Mouse (Mus musculus): ENCODE data around the gene Adh7.
A peak's percentile ranks its signal among the peaks of the same experiment; 100 is the strongest.

Gene Adh7

GRCm38 (mm10) chr3:138254205-138254604, 36.6 kb downstream of the Adh7 start:
- no peak for DNase-seq (ENCODE audit: low spot score)

DNA sequence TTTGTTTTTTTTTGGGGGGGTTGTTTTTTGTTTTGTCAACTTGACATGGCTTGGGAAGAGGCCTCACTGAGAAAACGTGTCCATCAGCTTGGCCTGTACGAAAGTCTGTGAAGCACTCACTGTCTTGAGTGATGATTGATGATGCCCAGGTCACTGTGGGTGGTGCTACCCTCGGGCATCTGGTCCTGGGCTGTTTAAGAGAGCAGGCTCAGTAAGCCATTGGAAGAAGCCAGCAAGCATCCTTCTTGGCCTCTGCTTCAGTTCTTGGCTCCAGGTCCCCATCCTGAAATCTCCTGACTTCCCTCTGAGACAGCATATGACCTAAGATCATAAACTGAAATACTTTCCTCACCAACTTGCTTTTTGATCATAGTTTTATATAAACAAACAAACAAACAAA, 37.8 kb downstream of the Adh7 start:
- DNase-seq (ENCODE audit: low spot score) = no peak

DNA sequence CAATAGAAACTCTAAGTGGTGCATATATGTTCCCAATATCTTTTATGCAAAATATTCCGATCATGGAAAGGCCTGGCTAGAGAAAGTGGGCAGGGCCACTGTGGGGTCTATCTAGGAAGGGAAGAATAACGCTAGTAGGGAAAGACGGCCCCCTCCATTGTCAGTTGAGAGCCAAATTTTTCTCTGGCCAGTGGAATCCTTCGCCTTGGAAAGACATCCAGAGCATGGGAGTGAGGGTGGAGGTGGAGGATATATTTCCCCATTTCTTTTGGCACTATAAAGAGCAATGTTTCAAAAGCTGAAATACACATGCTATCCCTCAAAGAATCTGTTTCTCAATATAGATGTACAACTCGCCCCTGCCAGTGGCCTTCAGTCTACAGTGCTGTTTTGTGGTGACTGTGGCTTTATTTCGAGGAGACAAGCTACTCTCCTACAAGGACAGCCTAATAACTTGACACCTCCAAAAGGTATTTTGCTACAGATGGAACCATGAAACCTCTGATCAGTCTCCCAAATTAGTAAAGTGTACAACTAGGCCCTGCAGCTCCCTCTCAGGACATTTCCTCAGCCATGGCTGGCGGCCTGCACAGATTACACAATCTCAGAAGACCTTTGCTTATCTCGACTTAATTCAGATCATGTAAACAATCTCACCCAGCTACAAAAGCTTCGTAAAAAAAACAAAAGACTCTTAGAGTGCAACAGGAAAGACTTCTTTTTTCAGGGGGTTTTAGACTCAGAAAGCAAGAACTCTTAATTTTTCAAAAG, 38.4 kb downstream of the Adh7 start:
- DNase-seq (ENCODE audit: low spot score) = no peak

- no peak for DNase-seq (ENCODE audit: low spot score)
These were observed 43.4 kb downstream of the Adh7 start, which contains the start of gene Adh1 for GRCm38 (mm10) chr3:138260721-138261669. TSS of gene Adh1 (plus strand) at chr3:138260991.

DNA sequence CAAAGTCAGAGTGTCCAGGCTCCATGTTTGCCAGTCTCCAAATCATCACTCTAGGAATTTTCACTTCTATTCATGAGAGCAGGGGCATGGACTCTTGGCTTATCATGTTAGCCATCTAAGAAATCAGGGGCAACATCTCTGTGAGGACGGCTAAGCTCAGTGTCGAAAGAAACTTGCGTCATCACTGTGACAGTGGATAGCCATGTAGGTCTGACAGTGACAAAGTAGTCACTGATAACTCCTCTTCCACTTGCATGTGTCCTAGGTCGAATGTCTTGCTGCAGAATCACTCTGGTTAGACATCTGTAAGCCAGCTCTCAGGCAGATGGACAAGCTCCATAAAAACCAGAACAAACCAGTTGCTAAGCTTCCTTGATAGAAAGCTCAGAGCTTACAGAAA, 45.0 kb downstream of the Adh7 start:
- no peak for DNase-seq (ENCODE audit: low spot score)

DNA sequence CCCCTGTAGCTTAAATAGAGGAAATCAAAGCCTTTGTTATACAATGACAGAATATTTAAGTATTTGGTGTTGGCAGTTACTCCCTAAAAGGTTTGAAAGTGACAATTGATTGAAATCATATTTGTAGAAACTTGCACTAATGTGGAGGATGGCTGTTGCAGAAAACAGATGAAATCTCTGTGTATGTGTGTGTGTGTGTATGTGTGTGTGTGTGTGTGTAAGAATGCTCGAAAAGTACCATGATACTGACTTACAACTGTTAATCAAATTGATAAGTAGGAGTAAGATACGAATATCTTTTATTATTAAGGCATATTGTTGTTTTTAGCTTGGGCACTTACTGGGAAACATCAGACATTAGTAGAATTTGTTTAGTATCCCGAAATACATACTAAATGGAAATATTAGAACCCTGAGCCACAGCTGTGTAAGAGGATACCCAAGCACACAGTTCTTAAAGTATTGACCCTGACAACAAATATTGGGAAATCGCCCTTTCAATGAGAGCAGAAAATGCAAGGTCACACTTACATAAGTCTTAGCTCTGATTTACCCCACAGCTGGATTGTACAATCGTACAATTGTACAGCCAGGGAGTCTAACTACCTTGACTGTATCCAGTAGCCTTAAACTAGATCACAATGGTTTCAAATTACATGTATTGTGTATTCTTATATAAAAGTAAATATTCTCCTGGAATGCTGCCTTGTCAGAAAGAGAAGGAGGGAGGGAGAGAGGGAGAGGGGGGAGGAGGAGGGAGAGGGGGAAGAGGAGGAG, 45.8 kb downstream of the Adh7 start:
- DNase-seq (ENCODE audit: low spot score) = no peak

DNA sequence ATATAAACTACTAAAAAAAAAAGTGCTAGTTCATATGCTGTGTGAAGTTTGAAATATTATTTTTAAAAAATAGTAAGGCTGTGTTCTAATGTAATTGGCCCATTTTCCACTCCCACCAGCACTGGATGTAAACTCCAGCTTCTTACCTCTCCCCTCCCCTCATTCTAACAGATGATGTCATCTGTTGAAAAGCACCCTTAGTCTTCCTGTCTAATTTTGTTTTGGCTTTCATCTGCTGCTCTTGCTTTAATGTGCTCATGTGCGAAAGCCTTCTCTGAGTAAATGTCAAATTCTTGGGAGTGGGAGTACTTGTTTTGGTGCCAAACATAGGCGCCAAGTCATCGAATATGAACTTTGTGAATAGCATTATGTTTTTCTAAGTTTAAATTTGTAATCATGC, 47.1 kb downstream of the Adh7 start:
- DNase-seq (ENCODE audit: low spot score) = no peak

DNA sequence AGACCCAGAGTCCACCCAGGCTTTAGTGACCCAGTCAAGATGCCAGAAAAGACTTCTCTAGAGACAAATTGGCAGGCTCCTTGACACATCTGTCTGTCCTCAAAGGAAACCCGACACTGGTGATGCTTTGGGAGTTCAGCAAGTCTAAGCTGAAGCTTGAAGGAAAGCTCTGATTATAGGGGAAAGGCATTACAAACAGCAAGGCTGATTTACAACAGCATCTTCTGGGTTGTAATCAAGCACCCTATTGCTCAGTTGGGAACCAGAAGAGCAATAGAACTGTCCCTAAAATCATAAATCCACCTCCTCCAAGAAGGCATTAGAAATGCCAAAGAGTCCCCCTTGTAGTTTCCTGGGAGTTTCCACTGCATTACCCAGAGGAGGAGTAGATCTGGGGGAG, 52.9 kb downstream of the Adh7 start:
- no peak for DNase-seq (ENCODE audit: low spot score)

DNA sequence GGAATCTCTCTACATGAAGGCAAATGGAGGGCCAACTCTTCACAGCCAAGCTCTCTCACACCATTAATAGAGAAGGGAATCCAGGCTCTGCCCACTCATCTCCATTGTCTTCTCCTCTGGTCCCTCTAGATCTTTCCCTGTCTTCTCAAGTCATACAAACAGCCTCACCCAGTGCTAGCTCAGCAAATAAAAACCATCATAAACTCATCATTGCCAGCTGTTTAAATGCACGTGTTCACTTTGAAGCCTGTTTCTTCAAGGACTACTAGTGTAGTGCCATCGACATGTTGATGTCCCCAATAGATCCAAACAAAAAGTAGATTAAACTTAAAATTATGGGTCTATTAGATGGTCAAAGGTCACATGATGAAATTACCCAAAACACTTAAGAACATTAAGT, 53.7 kb downstream of the Adh7 start:
- DNase-seq (ENCODE audit: low spot score) = no peak

DNA sequence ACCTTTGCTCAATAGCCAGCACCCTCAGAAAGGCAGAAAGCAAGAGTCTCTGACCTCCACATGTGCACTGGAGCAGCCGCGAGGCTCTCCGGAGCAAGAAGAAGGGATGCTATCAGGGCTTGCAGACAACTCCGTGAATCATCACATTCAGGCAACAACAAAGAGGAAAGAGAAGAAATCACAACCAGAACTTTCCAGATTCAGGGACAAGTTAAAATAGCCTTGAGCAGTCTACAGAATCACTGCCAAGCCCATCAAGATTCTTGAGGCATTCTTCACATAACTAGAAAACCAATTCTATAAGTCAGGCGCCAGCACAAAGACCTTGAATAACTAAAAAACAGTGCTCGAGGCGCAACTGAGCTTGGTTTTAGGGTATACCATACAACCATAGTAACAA, 55.5 kb downstream of the Adh7 start:
- DNase-seq (ENCODE audit: low spot score) = no peak

DNA sequence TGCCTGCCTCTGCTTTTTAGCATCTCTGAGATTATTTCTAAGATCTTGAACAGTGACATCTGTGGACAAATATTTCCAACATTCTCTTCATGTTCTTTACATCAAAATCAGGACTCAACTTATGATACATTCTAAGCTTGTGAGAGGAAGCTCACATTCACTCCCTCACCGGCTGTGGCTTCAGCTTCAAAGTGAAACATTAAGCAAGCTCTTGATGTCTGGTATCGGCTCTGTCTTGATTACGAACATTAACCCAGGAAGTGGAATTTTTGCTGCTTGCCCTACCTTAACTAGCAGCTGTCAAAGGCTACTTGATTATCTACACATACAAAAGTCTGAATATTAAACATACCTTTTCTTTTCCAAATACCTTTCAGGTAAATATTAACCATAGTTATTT, 57.5 kb downstream of the Adh7 start:
- DNase-seq (ENCODE audit: low spot score) = peak; percentile 55

DNA sequence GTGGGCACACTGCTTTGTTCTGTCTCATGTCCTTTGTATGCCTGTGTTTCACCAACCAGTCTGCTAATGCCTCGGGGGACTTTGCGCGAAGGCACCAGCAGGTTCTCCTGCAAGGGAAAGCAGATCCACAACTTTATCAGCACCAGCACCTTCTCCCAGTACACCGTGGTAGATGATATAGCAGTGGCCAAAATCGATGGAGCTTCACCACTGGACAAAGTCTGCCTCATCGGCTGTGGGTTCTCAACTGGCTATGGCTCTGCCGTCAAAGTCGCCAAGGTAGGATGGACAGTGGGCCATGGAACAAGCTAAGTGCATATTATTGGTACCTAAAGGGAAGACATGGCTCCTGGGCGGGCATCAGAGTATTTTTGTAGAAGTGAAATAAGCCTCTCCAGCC, 65.0 kb downstream of the Adh7 start:
- no peak for DNase-seq (ENCODE audit: low spot score)

Data from T-cell, adult 2 months (primary cell).